Mouse (Mus musculus): Measurements from ENCODE around the gene Dnajc6. TPM values are rescaled to one million over a fixed set of nuclear protein-coding genes. Genes with fewer than 3 reads are reported as not detected.

Gene Dnajc6
- polyA plus RNA-seq, 1 experiment from 2014 or later: 2.6 TPM

DNA sequence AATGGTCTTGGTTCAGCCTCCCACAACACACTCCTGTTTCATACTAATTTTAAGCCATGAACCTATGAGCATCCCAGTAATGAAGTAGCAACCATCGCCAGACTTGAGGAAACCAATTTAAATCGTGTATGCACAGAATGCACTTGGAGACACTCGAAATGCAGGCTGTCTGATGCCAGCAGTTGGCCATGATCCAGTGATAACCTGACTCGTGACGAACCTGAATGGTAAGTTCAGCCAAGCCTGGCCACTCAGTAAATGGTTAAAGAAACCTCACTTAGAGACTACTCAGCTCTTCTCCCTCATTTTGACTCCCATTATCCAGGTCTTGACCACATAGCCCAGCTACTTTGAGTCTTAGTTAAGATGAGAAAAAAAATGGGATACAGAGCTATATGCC lies 27.2 kb upstream of the Dnajc6 start:
- no peaks in the 10 kb centered on the region for H3K4me1 ChIP-seq
- no peak for ATAC-seq (ENCODE audit: insufficient number of reproducible peaks, insufficient read depth, low FRiP score, low TSS enrichment)
- H3K27me3 ChIP-seq: no peaks in the 10 kb centered on the region
- no peak overlapping the region for H3K9ac ChIP-seq
- H3K36me3 ChIP-seq: no peaks in the 10 kb centered on the region
- no peaks in the 10 kb centered on the region for H3K9me3 ChIP-seq
- H3K4me3 ChIP-seq: no peak overlapping the region
- WGBS: 90% methylated on average over 5 of the region's 5 CpGs
- no peak overlapping the region for H3K4me2 ChIP-seq (replicated peaks)
- H3K27ac ChIP-seq: no peak overlapping the region

DNA sequence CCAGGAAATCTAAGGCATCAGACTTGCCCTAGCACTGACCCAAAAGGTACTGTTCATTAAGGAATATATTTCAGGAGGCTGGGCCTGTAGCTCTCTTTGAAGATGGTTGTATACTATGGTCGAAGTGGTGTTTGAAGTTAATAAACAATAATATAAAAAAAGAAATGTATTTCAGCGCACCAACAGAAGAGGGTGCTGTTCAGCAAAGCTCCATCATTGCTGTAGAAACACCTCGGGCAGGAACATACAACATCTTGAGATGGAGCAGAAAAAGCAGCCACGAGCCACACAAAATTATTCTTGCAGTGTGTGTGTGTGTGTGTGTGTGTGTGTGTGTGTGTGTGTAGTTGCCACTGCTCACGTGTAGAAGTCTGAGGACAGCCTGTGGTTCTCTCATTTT lies 25.9 kb upstream of the Dnajc6 start:
- 63% methylated on average over 5 of the region's 5 CpGs for WGBS
- H3K4me1 ChIP-seq: no peaks in the 10 kb centered on the region
- H3K27ac ChIP-seq: no peak overlapping the region
- no peak for ATAC-seq (ENCODE audit: insufficient number of reproducible peaks, insufficient read depth, low FRiP score, low TSS enrichment)
- H3K27me3 ChIP-seq: no peaks in the 10 kb centered on the region
- H3K4me3 ChIP-seq: no peak overlapping the region
- no peak overlapping the region for H3K9ac ChIP-seq
- no peaks in the 10 kb centered on the region for H3K36me3 ChIP-seq
- H3K9me3 ChIP-seq: no peaks in the 10 kb centered on the region
- H3K4me2 ChIP-seq (replicated peaks): no peak overlapping the region

DNA sequence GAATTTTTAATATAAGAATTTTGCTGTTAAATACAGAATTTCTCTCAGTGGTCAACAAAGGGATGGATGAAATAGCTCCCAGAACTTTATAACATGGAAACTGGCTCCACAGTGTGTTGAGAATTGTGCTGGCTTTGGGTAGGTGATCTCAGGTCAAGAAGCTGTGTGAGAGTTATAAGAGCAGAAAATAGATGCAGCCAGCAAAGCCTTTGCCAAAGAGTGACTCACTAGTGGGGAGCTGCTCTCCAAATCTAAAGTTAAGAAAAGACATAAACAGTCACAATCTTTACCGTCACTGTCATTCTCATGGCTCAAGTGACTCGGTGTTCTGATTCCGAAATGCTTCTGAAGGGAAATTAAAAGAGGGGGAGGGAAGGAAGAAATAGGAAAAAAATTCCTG lies 23.7 kb upstream of the Dnajc6 start:
- Histone ChIP-seq H3K36me3 (no peaks in the 10 kb centered on the region), H3K4me3 (no peak overlapping the region), H3K9me3 (no peaks in the 10 kb centered on the region), H3K27ac (no peak overlapping the region), H3K27me3 (no peaks in the 10 kb centered on the region), H3K4me1 (no peaks in the 10 kb centered on the region), H3K9ac (no peak overlapping the region), H3K4me2 (replicated peaks) (no peak overlapping the region)
- 92% methylated on average over 3 of the region's 3 CpGs for WGBS
- ATAC-seq (ENCODE audit: insufficient number of reproducible peaks, insufficient read depth, low FRiP score, low TSS enrichment): no peak

DNA sequence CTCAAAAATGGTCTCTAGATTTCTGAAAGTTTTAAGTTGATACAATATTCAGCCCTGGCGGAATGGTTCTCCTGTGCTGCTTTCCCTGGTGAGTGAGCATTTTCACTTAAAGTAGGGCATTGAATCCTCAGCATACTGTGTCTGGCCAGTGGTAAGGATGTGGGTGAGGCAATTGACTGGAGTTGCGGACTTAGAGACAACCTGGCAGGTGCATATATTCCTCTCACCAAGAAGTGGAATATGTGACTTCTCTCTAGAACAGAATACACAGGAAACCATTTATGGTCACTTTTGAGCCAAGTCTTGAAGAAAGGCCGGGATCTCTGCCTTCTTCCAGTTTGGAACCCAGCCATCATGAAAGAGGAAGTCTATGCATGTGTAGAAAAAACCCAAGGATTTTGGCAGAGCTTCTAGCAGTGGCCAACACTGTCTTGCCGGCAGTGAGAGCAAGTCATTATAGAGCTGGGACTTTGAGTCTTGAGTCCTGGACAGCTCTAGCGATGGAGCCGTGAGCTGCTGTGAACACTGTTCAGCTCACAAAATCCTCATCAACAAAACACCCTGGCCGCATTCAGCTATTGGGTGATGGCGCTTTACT lies 6.0 kb upstream of the Dnajc6 start:
- no peaks in the 10 kb centered on the region for H3K27me3 ChIP-seq
- H3K36me3 ChIP-seq: no peaks in the 10 kb centered on the region
- H3K9ac ChIP-seq: no peak overlapping the region
- H3K27ac ChIP-seq: no peak overlapping the region
- H3K4me1 ChIP-seq: 0 out of 2 replicates have a peak, but pooled peaks cover 5% of the 10 kb centered on the region
- no peak overlapping the region for H3K4me3 ChIP-seq
- H3K4me2 ChIP-seq (replicated peaks): no peak overlapping the region
- WGBS: 94% methylated on average over 8 of the region's 8 CpGs
- ATAC-seq (ENCODE audit: insufficient number of reproducible peaks, insufficient read depth, low FRiP score, low TSS enrichment): no peak
- no peaks in the 10 kb centered on the region for H3K9me3 ChIP-seq

DNA sequence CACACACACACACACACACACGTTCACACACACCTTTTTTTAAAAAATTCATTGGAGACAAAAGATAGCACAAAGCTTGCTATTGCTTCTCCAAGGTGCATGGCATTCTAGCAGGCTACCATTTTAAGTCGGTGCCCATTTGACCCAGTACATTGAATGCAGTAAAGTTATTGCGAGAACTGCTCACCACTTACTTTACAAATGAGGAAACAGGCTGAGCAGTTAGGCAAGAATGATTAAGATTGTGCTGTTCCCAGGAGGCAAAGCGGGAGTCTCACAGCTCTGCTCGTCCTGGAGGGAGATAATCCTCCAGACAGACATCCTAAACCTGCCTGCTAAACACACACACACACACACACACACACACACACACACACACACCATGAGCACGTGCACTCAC lies 4.7 kb upstream of the Dnajc6 start:
- H3K27ac ChIP-seq: no peak overlapping the region
- ATAC-seq (ENCODE audit: insufficient number of reproducible peaks, insufficient read depth, low FRiP score, low TSS enrichment): no peak
- peaks cover 10% of the 10 kb centered on the region; the same call in 1 of the 2 replicates for H3K4me1 ChIP-seq
- WGBS: 69% methylated on average over 6 of the region's 6 CpGs
- no peak overlapping the region for H3K9ac ChIP-seq
- H3K4me3 ChIP-seq: no peak overlapping the region
- peaks cover 12% of the 10 kb centered on the region for H3K27me3 ChIP-seq
- H3K4me2 ChIP-seq (replicated peaks): no peak overlapping the region
- H3K36me3 ChIP-seq: no peaks in the 10 kb centered on the region
- H3K9me3 ChIP-seq: no peaks in the 10 kb centered on the region

DNA sequence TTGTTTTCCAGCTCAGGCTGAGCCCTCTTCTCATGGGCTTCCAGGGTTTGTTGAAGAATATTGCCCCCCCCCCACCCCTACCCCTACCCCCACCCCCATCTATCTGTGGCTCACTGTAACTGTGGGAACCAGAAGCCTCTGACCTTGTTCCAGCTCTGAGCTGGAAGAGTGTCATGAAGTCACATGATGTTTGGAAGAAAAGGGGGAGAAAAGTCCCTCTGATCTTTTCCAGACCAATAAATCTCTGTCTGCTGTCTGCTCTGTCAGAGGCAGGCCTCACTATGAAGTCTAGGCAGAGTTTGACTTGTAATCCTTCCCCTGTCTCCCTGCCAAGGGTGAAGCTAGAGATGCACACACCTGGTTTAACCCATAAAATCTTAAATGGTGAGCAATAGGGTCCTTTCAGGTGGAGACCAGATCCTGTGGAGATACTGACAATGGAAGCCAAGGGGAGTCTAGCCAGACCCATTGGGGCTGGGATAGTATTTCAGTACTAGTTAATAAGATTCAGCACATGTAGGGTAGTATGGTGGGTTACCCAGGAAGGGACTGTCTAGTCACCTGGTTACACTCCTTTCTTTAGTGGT lies 2.7 kb upstream of the Dnajc6 start:
- Histone ChIP-seq H3K4me2 (replicated peaks) (no peak overlapping the region), H3K4me1 (peaks cover 14% of the 10 kb centered on the region; the same call in 1 of the 2 replicates), H3K9ac (no peak overlapping the region), H3K27ac (no peak overlapping the region), H3K9me3 (no peaks in the 10 kb centered on the region), H3K4me3 (no peak overlapping the region), H3K36me3 (no peaks in the 10 kb centered on the region), H3K27me3 (peaks cover 30% of the 10 kb centered on the region)
- no peak for ATAC-seq (ENCODE audit: insufficient number of reproducible peaks, insufficient read depth, low FRiP score, low TSS enrichment)

DNA sequence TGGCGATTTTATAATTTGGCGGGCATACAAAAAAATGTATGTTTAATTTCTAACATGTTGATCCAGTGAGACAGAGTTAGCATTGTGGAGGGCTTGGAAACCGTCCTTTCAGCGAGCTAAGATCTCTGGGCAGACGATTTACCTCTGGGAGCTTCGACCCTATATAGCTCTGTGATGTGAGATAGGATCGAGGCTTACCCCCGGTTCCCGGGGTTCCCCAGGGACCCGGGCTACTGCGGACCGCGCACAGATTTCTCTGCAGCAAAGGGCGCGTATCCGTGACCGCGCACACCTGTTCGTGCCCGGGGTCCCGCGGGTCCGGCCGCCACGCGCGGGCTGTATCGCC lies 287 bp upstream of the Dnajc6 start:
- Histone ChIP-seq H3K36me3 (no peaks in the 10 kb centered on the region), H3K9me3 (no peaks in the 10 kb centered on the region), H3K4me1 (peaks cover 14% of the 10 kb centered on the region; the same call in 1 of the 2 replicates), H3K27me3 (peaks cover 30% of the 10 kb centered on the region), H3K27ac (no peak overlapping the region), H3K9ac (peak overlapping the region; percentile 47), H3K4me2 (replicated peaks) (peak overlapping the region; percentile 99), H3K4me3 (peak overlapping the region; percentile 64)
- WGBS: under 1% methylated on average over 28 of the region's 28 CpGs
- peak; percentile 10; the same call in 1 of the 2 replicates for ATAC-seq (ENCODE audit: insufficient number of reproducible peaks, insufficient read depth, low FRiP score, low TSS enrichment)

DNA sequence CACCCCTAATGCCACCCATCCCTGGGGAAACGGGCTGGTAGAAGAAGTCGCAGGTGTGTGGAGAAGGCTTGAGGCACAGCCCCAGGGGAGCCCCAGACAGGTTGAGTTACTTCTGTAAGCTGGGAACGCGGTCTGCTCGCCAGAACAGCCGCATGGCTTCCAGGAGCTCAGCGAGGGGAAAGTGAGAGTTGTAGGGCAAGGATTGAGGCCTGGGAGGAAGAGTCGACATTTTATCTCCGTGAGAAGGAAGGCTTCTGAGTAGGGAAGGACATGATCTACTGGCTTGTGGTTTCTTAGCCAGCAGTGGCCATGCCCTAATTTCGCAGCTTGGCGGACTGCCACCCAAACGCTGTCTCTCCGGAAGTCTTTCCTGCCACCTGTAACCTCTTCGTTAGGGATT lies 888 bp downstream of the Dnajc6 start:
- ATAC-seq (ENCODE audit: insufficient number of reproducible peaks, insufficient read depth, low FRiP score, low TSS enrichment): no peak
- peak overlapping the region; percentile 64 for H3K4me3 ChIP-seq
- peak overlapping the region; percentile 99 for H3K4me2 ChIP-seq (replicated peaks)
- H3K27ac ChIP-seq: no peak overlapping the region
- no peaks in the 10 kb centered on the region for H3K36me3 ChIP-seq
- no peaks in the 10 kb centered on the region for H3K9me3 ChIP-seq
- H3K27me3 ChIP-seq: peaks cover 30% of the 10 kb centered on the region
- peaks cover 14% of the 10 kb centered on the region; the same call in 1 of the 2 replicates for H3K4me1 ChIP-seq
- 3% methylated on average over 14 of the region's 14 CpGs for WGBS
- no peak overlapping the region for H3K9ac ChIP-seq

DNA sequence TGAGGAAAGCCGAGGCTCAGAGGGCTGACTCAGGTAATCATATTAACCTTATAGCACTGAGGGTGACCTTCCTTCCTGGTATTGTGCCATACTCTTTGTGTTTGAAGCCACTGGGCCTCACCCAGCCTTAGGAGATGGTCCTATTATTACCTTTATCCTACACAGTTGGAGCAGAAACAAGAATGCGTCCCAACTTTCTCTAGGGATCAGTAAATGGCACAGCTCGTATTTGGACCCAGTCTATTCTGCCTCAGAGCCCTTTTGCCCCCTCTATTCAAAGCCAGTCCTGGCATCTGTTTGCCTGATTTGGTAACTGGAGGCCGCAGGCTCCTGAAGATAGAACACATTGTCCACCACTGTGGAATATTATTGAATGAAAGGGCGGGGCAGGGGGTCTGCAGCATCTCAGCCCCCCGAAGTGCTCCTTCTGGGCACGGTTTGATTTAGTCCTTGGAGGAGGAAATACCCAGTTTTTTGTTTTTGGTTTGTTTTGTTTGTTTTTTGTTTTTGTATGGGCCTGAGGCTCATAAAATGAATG lies 8.1 kb downstream of the Dnajc6 start:
- H3K4me3 ChIP-seq: no peak overlapping the region
- H3K36me3 ChIP-seq: no peaks in the 10 kb centered on the region
- H3K27me3 ChIP-seq: peaks cover 9% of the 10 kb centered on the region; the same call in 1 of the 2 replicates
- peaks cover 9% of the 10 kb centered on the region for H3K4me1 ChIP-seq
- H3K9ac ChIP-seq: no peak overlapping the region
- no peaks in the 10 kb centered on the region for H3K9me3 ChIP-seq
- H3K4me2 ChIP-seq (replicated peaks): no peak overlapping the region
- H3K27ac ChIP-seq: no peak overlapping the region
- ATAC-seq (ENCODE audit: insufficient number of reproducible peaks, insufficient read depth, low FRiP score, low TSS enrichment): no peak
- WGBS: 70% methylated on average over 7 of the region's 7 CpGs

DNA sequence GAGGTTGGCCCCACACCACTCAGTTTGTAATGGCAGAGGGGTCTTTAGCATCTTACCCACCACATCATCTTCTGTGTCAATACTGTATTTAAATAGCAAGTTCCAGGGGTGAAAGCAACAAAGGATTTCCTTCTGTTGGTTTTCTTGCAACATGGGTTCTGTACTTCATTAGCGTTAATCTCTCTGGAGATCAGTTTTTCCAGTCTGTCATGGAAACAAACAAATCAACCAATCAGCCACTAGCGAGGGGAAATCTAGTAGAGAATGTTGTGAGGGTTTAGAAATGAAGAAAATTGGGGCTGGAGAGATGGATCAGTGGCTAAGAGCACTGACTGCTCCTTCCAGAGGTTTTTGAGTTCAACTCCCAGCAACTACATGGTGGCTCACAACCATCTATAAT lies 9.5 kb downstream of the Dnajc6 start:
- Histone ChIP-seq H3K9me3 (no peaks in the 10 kb centered on the region), H3K4me1 (peaks cover 9% of the 10 kb centered on the region), H3K36me3 (no peaks in the 10 kb centered on the region), H3K4me3 (no peak overlapping the region), H3K4me2 (replicated peaks) (no peak overlapping the region), H3K27ac (no peak overlapping the region), H3K27me3 (peaks cover 9% of the 10 kb centered on the region; the same call in 1 of the 2 replicates), H3K9ac (no peak overlapping the region)
- 55% methylated on average over 2 of the region's 2 CpGs for WGBS
- no peak; the same call in 1 of the 2 replicates for ATAC-seq (ENCODE audit: insufficient number of reproducible peaks, insufficient read depth, low FRiP score, low TSS enrichment)

DNA sequence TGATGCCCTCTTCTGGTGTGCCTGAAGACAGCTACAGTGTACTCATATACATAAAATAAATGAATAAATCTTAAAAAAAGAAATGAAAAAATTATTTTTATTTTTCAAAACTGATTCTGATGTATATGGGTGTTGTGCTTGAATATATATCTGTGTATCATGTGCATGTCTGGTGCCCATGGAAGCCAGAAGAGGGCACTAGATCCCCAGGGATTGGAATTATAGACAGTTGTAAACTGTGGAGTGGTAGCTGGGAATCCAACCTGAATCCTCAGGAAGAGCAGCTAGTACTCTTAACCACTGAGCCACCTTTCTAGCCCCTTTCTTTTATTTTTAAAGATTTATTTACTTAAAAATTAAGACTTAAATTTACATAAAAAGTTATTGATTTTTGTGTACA lies 9.9 kb downstream of the Dnajc6 start:
- H3K4me3 ChIP-seq: no peak overlapping the region
- no peak overlapping the region for H3K4me2 ChIP-seq (replicated peaks)
- no peak for ATAC-seq (ENCODE audit: insufficient number of reproducible peaks, insufficient read depth, low FRiP score, low TSS enrichment)
- peaks cover 9% of the 10 kb centered on the region; the same call in 1 of the 2 replicates for H3K27me3 ChIP-seq
- no peak overlapping the region for H3K27ac ChIP-seq
- H3K9ac ChIP-seq: no peak overlapping the region
- H3K9me3 ChIP-seq: no peaks in the 10 kb centered on the region
- H3K36me3 ChIP-seq: no peaks in the 10 kb centered on the region
- peaks cover 9% of the 10 kb centered on the region for H3K4me1 ChIP-seq

All from embryonic facial prominence, embryonic 12.5 days (tissue).